In genomic region chr11:87108409-87108754, GRCm38 (mm10) we compare ENCODE assay signal across 8 mouse cellular contexts. TPM values are rescaled to one million over a fixed set of nuclear protein-coding genes. Genes with fewer than 3 reads are reported as not detected.
DNase-seq lines count a peak whose midpoint lies in the region; ATAC-seq and TF ChIP-seq lines count a peak whose summit lies in the region.

Prr11 (minus strand) TSS chr11:87108708.

- H3K36me3 ChIP-seq in kidney, embryonic 16.5 days (ENCODE audit: insufficient read depth, low read length), result peaks cover 28% of the 10 kb centered on the region
- peaks cover 53% of the 10 kb centered on the region for H3K36me3 ChIP-seq in embryonic facial prominence, embryonic 10.5 days (replicated peaks)
- H3K36me3 ChIP-seq in hindbrain, postnatal 0 days (ENCODE audit: insufficient read depth, low read length), result no peaks in the 10 kb centered on the region; the same call in 1 of the 2 replicates
- peaks cover 2% of the 10 kb centered on the region; the same call in 1 of the 2 replicates for H3K36me3 ChIP-seq in midbrain, embryonic 16.5 days (ENCODE audit: control insufficient read depth, insufficient read depth, low read length)

- ATAC-seq in kidney, embryonic 16.5 days (ENCODE audit: low FRiP score, low TSS enrichment), result no peak
- ATAC-seq in hindbrain, postnatal 0 days, result no peak
- no peak for ATAC-seq in midbrain, embryonic 16.5 days

- peaks cover 17% of the 10 kb centered on the region for H3K4me1 ChIP-seq in kidney, embryonic 16.5 days (ENCODE audit: insufficient read depth, low read length)
- peaks cover 34% of the 10 kb centered on the region for H3K4me1 ChIP-seq in embryonic facial prominence, embryonic 10.5 days
- peaks cover 4% of the 10 kb centered on the region; the same call in 1 of the 2 replicates for H3K4me1 ChIP-seq in hindbrain, postnatal 0 days (ENCODE audit: insufficient read depth, low read length)
- H3K4me1 ChIP-seq in midbrain, embryonic 16.5 days (ENCODE audit: control insufficient read depth, insufficient read depth, low read length), result peaks cover 21% of the 10 kb centered on the region

- H3K27me3 ChIP-seq in kidney, embryonic 16.5 days (ENCODE audit: insufficient read depth, low read length), result no peaks in the 10 kb centered on the region
- H3K27me3 ChIP-seq in embryonic facial prominence, embryonic 10.5 days (replicated peaks; ENCODE audit: low read depth, poor library complexity, severe bottlenecking), result no peaks in the 10 kb centered on the region
- no peaks in the 10 kb centered on the region for H3K27me3 ChIP-seq in hindbrain, postnatal 0 days (ENCODE audit: insufficient read depth, low read length)
- no peaks in the 10 kb centered on the region for H3K27me3 ChIP-seq in midbrain, embryonic 16.5 days (ENCODE audit: control insufficient read depth, insufficient read depth, low read depth, low read length)

- no peak for TF ChIP-seq CTCF in hindbrain, postnatal 0 days (IDR thresholded peaks at IDR 0.05; ENCODE audit: low read depth)

- peak within 1 kb of the TSS; percentile 69 for H3K4me2 ChIP-seq in kidney, embryonic 16.5 days (replicated peaks; ENCODE audit: low read depth, low read length)
- H3K4me2 ChIP-seq in hindbrain, postnatal 0 days (ENCODE audit: low read depth, low read length), result peak within 1 kb of the TSS; percentile 75
- peak within 1 kb of the TSS; percentile 76 for H3K4me2 ChIP-seq in midbrain, embryonic 16.5 days (ENCODE audit: low read length)

- peak within 1 kb of the TSS; percentile 94 for H3K9ac ChIP-seq in kidney, embryonic 16.5 days (replicated peaks; ENCODE audit: low read length)
- peak within 1 kb of the TSS; percentile 77 for H3K9ac ChIP-seq in hindbrain, postnatal 0 days (replicated peaks; ENCODE audit: low read length)
- H3K9ac ChIP-seq in midbrain, embryonic 16.5 days (ENCODE audit: low read depth, low read length), result peak within 1 kb of the TSS; percentile 70

- DNase-seq in kidney, adult 9 months, result no peak
- no peak for DNase-seq in embryonic facial prominence, embryonic 10.5 days (ENCODE audit: low spot score)
- no peak for DNase-seq in hindbrain, postnatal 0 days (ENCODE audit: low spot score)
- DNase-seq in MN1 (ENCODE audit: low spot score), result no peak
- no peak for DNase-seq in layer of hippocampus, postnatal 36 days
- no peak for DNase-seq in frontal cortex, postnatal 25 days (ENCODE audit: low spot score in 2 of 2)

- no peaks in the 10 kb centered on the region for H3K9me3 ChIP-seq in kidney, embryonic 16.5 days (ENCODE audit: low read length)
- H3K9me3 ChIP-seq in embryonic facial prominence, embryonic 10.5 days, result no peaks in the 10 kb centered on the region
- no peaks in the 10 kb centered on the region for H3K9me3 ChIP-seq in hindbrain, postnatal 0 days (ENCODE audit: low read length)
- H3K9me3 ChIP-seq in midbrain, embryonic 16.5 days (replicated peaks; ENCODE audit: control insufficient read depth, low read length, poor library complexity, severe bottlenecking), result no peaks in the 10 kb centered on the region

- peak within 1 kb of the TSS; percentile 99 for H3K4me3 ChIP-seq in kidney, embryonic 16.5 days (ENCODE audit: low read length)
- H3K4me3 ChIP-seq in embryonic facial prominence, embryonic 10.5 days, result peak within 1 kb of the TSS; percentile 96
- H3K4me3 ChIP-seq in hindbrain, postnatal 0 days (ENCODE audit: low read length), result peak within 1 kb of the TSS; percentile 55
- H3K4me3 ChIP-seq in midbrain, embryonic 16.5 days (ENCODE audit: low read depth, low read length), result peak within 1 kb of the TSS; percentile 57

- H3K27ac ChIP-seq in kidney, embryonic 16.5 days (ENCODE audit: low read length), result peak within 1 kb of the TSS; percentile 99
- peak within 1 kb of the TSS; percentile 100 for H3K27ac ChIP-seq in embryonic facial prominence, embryonic 10.5 days (replicated peaks)
- peak within 1 kb of the TSS; percentile 82 for H3K27ac ChIP-seq in hindbrain, postnatal 0 days
- H3K27ac ChIP-seq in midbrain, embryonic 16.5 days (ENCODE audit: low read length), result peak within 1 kb of the TSS; percentile 95

- WGBS in kidney, embryonic 16.5 days, result 1% methylated on average over 14 of the region's 14 CpGs
- WGBS in embryonic facial prominence, embryonic 10.5 days, result under 1% methylated on average over 14 of the region's 14 CpGs
- WGBS in hindbrain, postnatal 0 days, result under 1% methylated on average over 14 of the region's 14 CpGs
- under 1% methylated on average over 14 of the region's 14 CpGs for WGBS in midbrain, embryonic 16.5 days

RNA-seq across cellular contexts. Expression of gene Prr11, which starts in this region (rescaled TPM):
- polyA plus RNA-seq in kidney, embryonic 16.5 days (2015; fragmentation: Nextera tagmentation; extraction: Ambion mirVana), result 9.2 and 13.9 TPM in 2 replicates
- 17.5 and 17.9 TPM in 2 replicates for polyA plus RNA-seq in embryonic facial prominence, embryonic 10.5 days (2016; fragmentation: Nextera tagmentation; extraction: Ambion mirVana)
- 1.6 and 1.8 TPM in 2 replicates for total RNA-seq in hindbrain, postnatal 0 days (2014; rRNA removed)
- 1.5 and 1.8 TPM in 2 replicates for polyA plus RNA-seq in hindbrain, postnatal 0 days (2015; fragmentation: Nextera tagmentation; extraction: Ambion mirVana)
- polyA plus RNA-seq in midbrain, embryonic 16.5 days (2015; fragmentation: Nextera tagmentation; extraction: Ambion mirVana), result 1.5 and 1.7 TPM in 2 replicates
- under 1 TPM; 0.55 to 0.56 TPM for total RNA-seq in layer of hippocampus, postnatal 36 days (2021)
